Mouse (Mus musculus) liver, embryonic 14.5 days (tissue): ENCODE measurements around the gene Gm49380. TPM values are rescaled to one million over a fixed set of nuclear protein-coding genes. Genes with fewer than 3 reads are reported as not detected.

ENCODE experiments used
- ATAC-seq: fragments of 200-750 bp; cut with Nextera tagmentation; 2 replicates; pipeline ENCODE4 v1.8.0; 2017; ENCODE audit warnings: moderate number of reproducible peaks, mild to moderate bottlenecking, moderate library complexity; ENCODE audit not compliant: insufficient read depth
- DNase-seq, 3 experiments: peaks; one replicate each; pipeline ENCODE4 v3.0.0-alpha.2; 2012 to 2013; ENCODE audit warnings: low read depth in 3 of 3, low spot score in 3 of 3
- H3K27ac ChIP-seq: fragments of 300-500 bp; sonication (generic); 2 replicates; pipeline ENCODE4 v1.5.1; 2014; ENCODE audit warnings: moderate library complexity, mild to moderate bottlenecking, control low read depth, inconsistent platforms
- H3K27me3 ChIP-seq: fragments of 300-500 bp; sonication (generic); 2 replicates; pipeline ENCODE4 v1.6.1; 2014; ENCODE audit warnings: mild to moderate bottlenecking, low read length, moderate library complexity; ENCODE audit not compliant: control insufficient read depth, insufficient read depth
- H3K36me3 ChIP-seq: fragments of 300-500 bp; sonication (generic); replicated peaks from 2 replicates; pipeline ENCODE4 v1.6.1; 2014; ENCODE audit warnings: low read depth; ENCODE audit not compliant: control insufficient read depth, insufficient read depth
- H3K4me1 ChIP-seq, 2 experiments: fragments of 200-500 bp in 1 of 2; fragments of 300-500 bp in 1 of 2; sonication (generic) in 1 of 2; replicated peaks; 2 replicates each; pipeline ENCODE4 v1.6.1; 2012 to 2014; ENCODE audit warnings: antibody characterized with exemption in 1 of 2, inconsistent platforms in 1 of 2, low read length in 1 of 2; ENCODE audit not compliant: control insufficient read depth in 2 of 2, insufficient read depth in 2 of 2
- H3K4me2 ChIP-seq: fragments of 300-500 bp; sonication (generic); 2 replicates; pipeline ENCODE4 v1.6.1; 2014; ENCODE audit warnings: low read depth, mild to moderate bottlenecking, control low read depth, moderate library complexity
- H3K4me3 ChIP-seq, 2 experiments: fragments of 200-500 bp in 1 of 2; fragments of 300-500 bp in 1 of 2; sonication (generic) in 1 of 2; 2 replicates each; pipeline ENCODE4 v1.5.1; 2012 to 2014; ENCODE audit warnings: low read depth in 2 of 2, low read length in 2 of 2, mild to moderate bottlenecking in 2 of 2, control low read depth in 1 of 2, inconsistent platforms in 1 of 2, moderate library complexity in 1 of 2; ENCODE audit not compliant: insufficient read depth in 1 of 2
- H3K9ac ChIP-seq: fragments of 300-500 bp; sonication (generic); replicated peaks from 2 replicates; pipeline ENCODE4 v1.6.1; 2014; ENCODE audit warnings: mild to moderate bottlenecking, control low read depth, moderate library complexity
- H3K9me3 ChIP-seq: fragments of 300-500 bp; sonication (generic); 2 replicates; pipeline ENCODE4 v1.6.1; 2016; ENCODE audit warnings: low read length, mixed read lengths; ENCODE audit not compliant: control insufficient read depth
- CTCF ChIP-seq: IDR thresholded peaks from 2 replicates; pipeline ENCODE4 v1.5.1; 2016; ENCODE audit warnings: antibody characterized with exemption, low read depth, control low read depth
- EP300 ChIP-seq: IDR thresholded peaks from 2 replicates; pipeline ENCODE4 v1.6.1; 2016; ENCODE audit warnings: antibody characterized with exemption, low read depth
- WGBS: fragments of 180-500 bp; shearing (Covaris S2); extraction: QIAGEN DNeasy Blood & Tissue Kit; methylation state at CpG from one replicate; pipeline ENCODE4 v1.1.7; 2014; ENCODE audit not compliant: insufficient replicate concordance; 5-methylcytosine and 5-hydroxymethylcytosine counted together
- polyA plus RNA-seq, 2 experiments: library from polyadenylated mRNA; depleted of rRNA in 1 of 2; stranded (reverse) in 1 of 2; unstranded in 1 of 2; fragments of >200 nt; fragmentation: Nextera tagmentation in 1 of 2; extraction: Ambion mirVana in 1 of 2; gene quantifications; 2 replicates each; pipeline versions ENCODE4 v1.2.1 to v1.2.3; 2012 to 2014

The Gm49380 gene
- polyA plus RNA-seq, 2 experiments, result 0.09 TPM; not detected in 1

GRCm38 (mm10) chr9:44047071-44047470, 66.2 kb downstream of the Gm49380 start:
- DNase-seq, result no peak
- peaks cover 27% of the 10 kb centered on the region for H3K27me3 ChIP-seq
- no peak overlapping the region for H3K9ac ChIP-seq
- TF ChIP-seq CTCF (no peak), EP300 (no peak)
- H3K27ac ChIP-seq, result no peak overlapping the region
- no peaks in the 10 kb centered on the region for H3K36me3 ChIP-seq
- WGBS, result 43% methylated on average over 6 of the region's 6 CpGs
- H3K9me3 ChIP-seq, result no peaks in the 10 kb centered on the region
- no peak overlapping the region for H3K4me2 ChIP-seq
- no peak for ATAC-seq
- no peak overlapping the region for H3K4me3 ChIP-seq
- H3K4me1 ChIP-seq, result no peaks in the 10 kb centered on the region

GRCm38 (mm10) chr9:44046426-44046825, 66.9 kb downstream of the Gm49380 start:
- peaks cover 27% of the 10 kb centered on the region for H3K27me3 ChIP-seq
- WGBS, result 61% methylated on average over 12 of the region's 12 CpGs

DNA sequence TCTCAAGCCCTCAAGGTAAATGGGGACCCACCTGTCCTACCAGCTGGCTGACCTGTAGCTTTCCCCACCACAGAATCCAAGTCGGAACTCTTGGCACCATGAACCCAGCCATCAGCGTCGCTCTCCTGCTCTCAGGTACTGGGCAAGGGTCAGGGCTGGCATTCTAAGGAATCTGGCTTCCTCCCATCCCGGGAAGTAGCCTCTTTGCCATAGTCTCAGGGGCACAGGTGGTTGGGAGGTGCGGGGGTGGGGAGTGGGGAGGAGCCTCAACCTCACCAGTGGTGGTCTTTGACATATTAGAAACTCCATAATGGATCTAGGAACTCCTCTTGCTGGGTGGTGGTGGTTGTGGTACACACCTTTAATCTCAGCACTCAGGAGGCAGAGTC, 67.4 kb downstream of the Gm49380 start:
- H3K9ac ChIP-seq, result no peak overlapping the region
- no peak for TF ChIP-seq CTCF
- TF ChIP-seq EP300, result no peak
- 61% methylated on average over 5 of the region's 5 CpGs for WGBS
- ATAC-seq (no peak), DNase-seq (no peak)
- no peak overlapping the region for H3K27ac ChIP-seq
- H3K4me3 ChIP-seq, result no peak overlapping the region
- no peaks in the 10 kb centered on the region for H3K36me3 ChIP-seq
- no peaks in the 10 kb centered on the region for H3K4me1 ChIP-seq
- H3K4me2 ChIP-seq, result no peak overlapping the region
- H3K9me3 ChIP-seq, result no peaks in the 10 kb centered on the region
- H3K27me3 ChIP-seq, result peaks cover 27% of the 10 kb centered on the region

More at GRCm38 (mm10) chr9:44046426-44046825, 66.9 kb downstream of the Gm49380 start:
- no peak overlapping the region for H3K4me3 ChIP-seq
- H3K4me1 ChIP-seq, result no peaks in the 10 kb centered on the region
- no peaks in the 10 kb centered on the region for H3K36me3 ChIP-seq
- no peak overlapping the region for H3K27ac ChIP-seq
- H3K9me3 ChIP-seq, result no peaks in the 10 kb centered on the region
- H3K9ac ChIP-seq, result no peak overlapping the region
- no peak overlapping the region for H3K4me2 ChIP-seq
- TF ChIP-seq EP300 (no peak), CTCF (no peak)
- DNase-seq (no peak), ATAC-seq (no peak)

GRCm38 (mm10) chr9:44045158-44045883, 68.0 kb downstream of the Gm49380 start:
- no peaks in the 10 kb centered on the region for H3K9me3 ChIP-seq
- no peaks in the 10 kb centered on the region for H3K4me1 ChIP-seq
- no peak overlapping the region for H3K4me2 ChIP-seq
- H3K36me3 ChIP-seq, result no peaks in the 10 kb centered on the region
- peaks cover 27% of the 10 kb centered on the region for H3K27me3 ChIP-seq
- no peak overlapping the region for H3K9ac ChIP-seq
- TF ChIP-seq CTCF (no peak), EP300 (no peak)
- WGBS, result 43% methylated on average over 3 of the region's 3 CpGs
- H3K27ac ChIP-seq, result no peak overlapping the region
- DNase-seq (no peak), ATAC-seq (no peak)
- no peak overlapping the region for H3K4me3 ChIP-seq

DNA sequence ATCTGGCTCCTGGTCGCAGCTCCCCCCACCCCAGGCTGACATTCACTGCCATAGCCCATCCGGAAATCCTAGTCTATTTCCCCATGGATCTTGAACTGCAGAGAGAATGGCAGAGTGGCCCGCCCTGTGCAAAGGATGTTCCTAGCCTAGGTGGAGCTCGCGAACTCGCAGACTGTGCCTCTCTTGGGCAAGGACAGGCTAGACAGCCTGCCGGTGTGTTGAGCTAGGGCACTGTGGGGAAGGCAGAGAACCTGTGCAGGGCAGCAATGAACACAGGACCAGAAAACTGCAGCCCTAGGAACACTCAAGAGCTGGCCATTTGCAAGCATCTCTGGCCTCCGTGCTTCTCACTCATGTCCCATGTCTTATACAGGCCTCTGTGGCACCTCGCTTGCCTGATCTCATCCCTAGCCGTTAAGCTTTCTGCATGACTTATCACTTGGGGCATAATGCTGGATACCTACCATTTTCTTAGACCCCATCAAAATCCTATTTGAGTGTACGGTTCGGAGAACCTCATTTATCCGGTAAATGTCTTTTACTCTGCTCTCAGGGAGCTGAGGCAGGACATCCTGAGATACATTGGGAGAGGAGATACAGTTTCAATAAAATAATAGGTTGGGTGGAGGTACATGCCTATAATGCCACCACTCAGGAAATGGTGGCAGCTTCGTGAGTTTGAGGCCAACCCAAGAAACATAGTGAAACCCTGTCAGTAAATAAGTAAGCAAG, 68.7 kb downstream of the Gm49380 start:
- Histone ChIP-seq H3K4me2 (no peak overlapping the region), H3K9ac (no peak overlapping the region), H3K4me3 (no peak overlapping the region), H3K27ac (no peak overlapping the region), H3K4me1 (no peaks in the 10 kb centered on the region), H3K27me3 (peaks cover 27% of the 10 kb centered on the region), H3K9me3 (no peaks in the 10 kb centered on the region), H3K36me3 (no peaks in the 10 kb centered on the region)
- DNase-seq, result no peak
- TF ChIP-seq CTCF, result no peak
- no peak for TF ChIP-seq EP300
- ATAC-seq, result no peak
- WGBS, result 40% methylated on average over 14 of the region's 14 CpGs
